Mouse (Mus musculus): Measurements from ENCODE around the gene Ssmem1.

DNA sequence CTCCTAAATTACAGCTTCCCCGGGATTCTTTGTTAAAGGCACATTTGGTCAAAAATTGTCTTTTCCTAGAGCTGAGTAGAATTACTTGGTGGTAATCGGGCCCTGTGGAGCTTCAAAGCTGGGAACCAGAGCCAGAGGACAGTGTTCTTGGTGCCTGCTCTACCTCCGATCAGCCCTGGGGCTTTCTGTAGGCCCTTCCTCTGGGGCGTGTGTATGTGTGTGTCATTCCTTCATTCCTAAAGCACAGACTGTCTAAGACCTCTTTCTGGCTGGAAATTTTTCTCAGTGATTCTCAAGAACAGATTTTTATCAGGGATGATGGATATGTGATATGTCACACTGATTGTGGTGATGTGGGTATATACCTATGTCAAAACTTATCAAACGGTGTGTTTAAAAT is 29.2 kb downstream of the Ssmem1 start:
- TF ChIP-seq EP300 (IDR thresholded peaks at IDR 0.05; ENCODE audit: insufficient read depth, low read depth, low read length) (no peak), POLR2A (IDR thresholded peaks at IDR 0.05; ENCODE audit: insufficient read depth, low read depth, low read length) (no peak), CTCF (IDR thresholded peaks at IDR 0.05) (no peak)
